Mouse (Mus musculus): ENCODE results near the gene Ccdc117. TPM values are rescaled to one million over a fixed set of nuclear protein-coding genes. Genes with fewer than 3 reads are reported as not detected.
"Not testable (repeated sequence)": the region's sequence is repeated elsewhere in the genome, so short reads cannot be mapped to it uniquely, and the experiment has no call there.

Ccdc117 gene
- total and polyA plus RNA-seq, 2 experiments from 2014 or later: 7.3 to 9.7 TPM

DNA sequence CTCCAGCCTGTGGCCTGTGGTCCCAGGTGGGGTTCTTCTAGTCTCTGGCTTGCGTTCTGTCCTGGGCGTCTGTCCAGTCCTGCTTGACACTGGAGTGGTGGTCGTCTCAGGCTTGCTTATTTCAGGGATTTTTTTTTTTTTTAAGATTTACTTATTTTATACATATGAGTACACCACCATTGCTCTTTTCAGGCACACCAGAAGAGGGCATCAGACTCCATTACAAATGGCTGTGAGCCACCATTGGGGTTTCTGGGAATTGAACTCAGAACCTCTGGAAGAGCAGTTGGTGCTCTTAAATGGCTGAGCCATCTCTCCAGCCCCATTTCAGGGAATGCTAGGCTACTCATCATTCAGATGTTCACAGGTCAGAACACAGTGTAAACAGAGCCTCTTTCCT, 18.3 kb upstream of the Ccdc117 start:
- H3K27me3 ChIP-seq (ENCODE audit: control insufficient read depth, insufficient read depth, low read length): no peaks in the 10 kb centered on the region
- no peaks in the 10 kb centered on the region for H3K4me1 ChIP-seq (ENCODE audit: control insufficient read depth, insufficient read depth)
- no peak overlapping the region for H3K4me2 ChIP-seq (ENCODE audit: low read depth, low read length)
- DNase-seq (ENCODE audit: low spot score): no peak
- no peak overlapping the region for H3K4me3 ChIP-seq (ENCODE audit: low read depth, low read length)
- H3K9me3 ChIP-seq (replicated peaks; ENCODE audit: control insufficient read depth, low read length): no peaks in the 10 kb centered on the region
- H3K27ac ChIP-seq (ENCODE audit: low read depth): no peak overlapping the region
- H3K36me3 ChIP-seq (replicated peaks; ENCODE audit: control insufficient read depth, insufficient read depth, low read length): no peaks in the 10 kb centered on the region
- ATAC-seq (ENCODE audit: insufficient read depth, low read depth): no peak
- no peak for TF ChIP-seq EP300 (IDR thresholded peaks at IDR 0.05; ENCODE audit: low read depth)
- TF ChIP-seq CTCF (IDR thresholded peaks at IDR 0.05; ENCODE audit: low read depth): no peak
- 55% methylated on average over 3 of the region's 3 CpGs for WGBS
- no peak overlapping the region for H3K9ac ChIP-seq (replicated peaks; ENCODE audit: low read depth, low read length)

DNA sequence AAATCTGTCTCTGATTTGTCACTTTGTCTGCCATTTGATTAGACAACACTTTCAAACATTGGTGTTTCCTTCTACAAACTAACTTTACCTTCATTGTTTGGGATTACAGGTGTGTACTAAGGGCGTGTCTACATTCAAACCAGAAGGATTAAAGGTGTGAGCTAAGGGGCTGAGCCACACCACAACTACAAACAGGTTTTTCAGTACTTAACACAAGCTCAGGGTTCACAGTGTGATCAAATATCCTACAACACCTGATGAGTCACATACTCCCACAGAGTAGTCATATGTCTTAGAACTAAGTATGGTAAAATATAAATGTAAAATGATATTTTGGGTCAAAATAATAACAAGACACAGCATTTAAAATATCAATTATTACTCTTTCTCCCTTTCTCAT, 9.9 kb upstream of the Ccdc117 start:
- DNase-seq (ENCODE audit: low spot score) (no peak), ATAC-seq (ENCODE audit: insufficient read depth, low read depth) (no peak)
- H3K27ac ChIP-seq (ENCODE audit: low read depth): no peak overlapping the region
- WGBS: 62% methylated on average over 1 of the region's 1 CpGs
- TF ChIP-seq EP300 (IDR thresholded peaks at IDR 0.05; ENCODE audit: low read depth): no peak
- TF ChIP-seq CTCF (IDR thresholded peaks at IDR 0.05; ENCODE audit: low read depth): no peak
- H3K9me3 ChIP-seq (replicated peaks; ENCODE audit: control insufficient read depth, low read length): 0 out of 2 replicates have a peak, but pooled peaks cover 4% of the 10 kb centered on the region
- no peak overlapping the region for H3K9ac ChIP-seq (replicated peaks; ENCODE audit: low read depth, low read length)
- no peak overlapping the region for H3K4me2 ChIP-seq (ENCODE audit: low read depth, low read length)
- H3K4me1 ChIP-seq (ENCODE audit: control insufficient read depth, insufficient read depth): no peaks in the 10 kb centered on the region
- no peaks in the 10 kb centered on the region for H3K27me3 ChIP-seq (ENCODE audit: control insufficient read depth, insufficient read depth, low read length)
- no peaks in the 10 kb centered on the region for H3K36me3 ChIP-seq (replicated peaks; ENCODE audit: control insufficient read depth, insufficient read depth, low read length)
- no peak overlapping the region for H3K4me3 ChIP-seq (ENCODE audit: low read depth, low read length)

DNA sequence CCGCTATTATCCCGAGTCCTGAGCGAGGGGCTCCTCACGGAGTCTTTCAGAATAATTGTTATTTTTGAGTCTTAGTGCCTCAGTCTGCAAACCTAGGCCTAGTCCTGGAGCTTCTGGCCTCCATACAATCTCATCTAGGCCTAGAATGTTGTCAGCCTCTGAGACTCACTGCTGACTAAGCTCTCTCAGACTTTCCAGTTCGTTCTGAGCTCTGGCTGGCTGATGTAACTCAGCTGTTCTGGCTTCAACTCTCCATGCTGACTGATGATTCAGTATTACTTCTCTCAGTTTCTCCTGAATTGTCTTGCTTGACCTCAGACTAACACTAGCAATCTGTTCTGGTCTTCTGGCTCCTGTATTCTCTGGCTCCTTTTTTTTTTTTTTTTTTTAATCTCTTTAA, 9.4 kb upstream of the Ccdc117 start:
- Histone ChIP-seq H3K4me2 (ENCODE audit: low read depth, low read length) (no peak overlapping the region), H3K4me3 (ENCODE audit: low read depth, low read length) (no peak overlapping the region), H3K27ac (ENCODE audit: low read depth) (no peak overlapping the region), H3K9me3 (replicated peaks; ENCODE audit: control insufficient read depth, low read length) (0 out of 2 replicates have a peak, but pooled peaks cover 4% of the 10 kb centered on the region), H3K9ac (replicated peaks; ENCODE audit: low read depth, low read length) (no peak overlapping the region), H3K4me1 (ENCODE audit: control insufficient read depth, insufficient read depth) (no peaks in the 10 kb centered on the region), H3K36me3 (replicated peaks; ENCODE audit: control insufficient read depth, insufficient read depth, low read length) (no peaks in the 10 kb centered on the region), H3K27me3 (ENCODE audit: control insufficient read depth, insufficient read depth, low read length) (no peaks in the 10 kb centered on the region)
- DNase-seq (ENCODE audit: low spot score) (no peak), ATAC-seq (ENCODE audit: insufficient read depth, low read depth) (no peak)
- TF ChIP-seq CTCF (IDR thresholded peaks at IDR 0.05; ENCODE audit: low read depth): no peak
- WGBS: 88% methylated on average over 5 of the region's 5 CpGs

DNA sequence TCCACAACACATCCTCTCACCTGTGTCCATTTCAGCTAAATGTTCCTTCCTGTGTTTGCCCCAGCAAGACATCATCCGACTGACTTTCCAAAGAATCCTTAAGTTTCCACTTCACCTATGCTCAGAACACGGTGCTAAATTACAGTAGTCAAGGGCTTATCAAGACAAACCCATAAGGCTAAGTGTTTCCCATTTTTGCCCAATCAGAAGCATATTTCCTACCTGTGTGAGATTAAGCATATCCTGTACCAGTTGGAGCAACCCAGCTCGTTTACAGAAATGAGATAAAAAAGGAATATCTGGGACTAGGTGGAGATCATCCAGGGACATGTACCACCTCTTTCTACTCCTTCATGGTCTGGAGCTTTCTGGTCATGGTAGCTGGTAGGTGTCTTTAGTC, 4.7 kb upstream of the Ccdc117 start:
- Histone ChIP-seq H3K9ac (replicated peaks; ENCODE audit: low read depth, low read length) (no peak overlapping the region), H3K27ac (ENCODE audit: low read depth) (no peak overlapping the region), H3K36me3 (replicated peaks; ENCODE audit: control insufficient read depth, insufficient read depth, low read length) (no peaks in the 10 kb centered on the region), H3K4me3 (ENCODE audit: low read depth, low read length) (no peak overlapping the region), H3K4me1 (ENCODE audit: control insufficient read depth, insufficient read depth) (0 out of 2 replicates have a peak, but pooled peaks cover 4% of the 10 kb centered on the region), H3K4me2 (ENCODE audit: low read depth, low read length) (no peak overlapping the region), H3K9me3 (replicated peaks; ENCODE audit: control insufficient read depth, low read length) (0 out of 2 replicates have a peak, but pooled peaks cover 4% of the 10 kb centered on the region), H3K27me3 (ENCODE audit: control insufficient read depth, insufficient read depth, low read length) (no peaks in the 10 kb centered on the region)
- ATAC-seq (ENCODE audit: insufficient read depth, low read depth) (no peak), DNase-seq (ENCODE audit: low spot score) (no peak)
- TF ChIP-seq EP300 (IDR thresholded peaks at IDR 0.05; ENCODE audit: low read depth): no peak
- TF ChIP-seq CTCF (IDR thresholded peaks at IDR 0.05; ENCODE audit: low read depth): no peak
- WGBS: 68% methylated on average over 3 of the region's 3 CpGs

DNA sequence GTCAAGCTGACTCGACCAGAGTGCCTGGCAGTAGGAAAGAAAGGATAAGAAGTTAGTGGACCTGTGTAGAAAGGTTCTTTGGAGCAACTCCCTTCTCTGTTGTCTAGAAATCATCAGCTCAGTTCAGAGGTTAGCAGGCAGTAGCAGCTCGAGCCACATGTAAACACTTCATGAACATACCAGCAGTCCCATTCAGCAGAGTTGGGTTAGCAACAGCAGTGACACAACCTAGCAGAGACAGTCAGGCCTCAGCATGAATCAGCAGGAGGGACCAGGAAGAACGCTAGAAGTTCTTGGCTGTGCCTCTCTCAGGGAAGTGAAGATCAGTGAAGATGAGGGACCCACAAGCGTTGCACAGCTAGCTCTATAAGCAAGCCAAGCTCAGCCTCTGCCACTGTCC, 3.5 kb upstream of the Ccdc117 start:
- Histone ChIP-seq H3K27ac (ENCODE audit: low read depth) (0 out of 2 replicates have a peak overlapping the region, but pooled peaks have one; percentile 43), H3K9me3 (replicated peaks; ENCODE audit: control insufficient read depth, low read length) (0 out of 2 replicates have a peak, but pooled peaks cover 4% of the 10 kb centered on the region), H3K27me3 (ENCODE audit: control insufficient read depth, insufficient read depth, low read length) (no peaks in the 10 kb centered on the region), H3K36me3 (replicated peaks; ENCODE audit: control insufficient read depth, insufficient read depth, low read length) (no peaks in the 10 kb centered on the region), H3K4me3 (ENCODE audit: low read depth, low read length) (no peak overlapping the region), H3K9ac (replicated peaks; ENCODE audit: low read depth, low read length) (no peak overlapping the region), H3K4me2 (ENCODE audit: low read depth, low read length) (no peak overlapping the region), H3K4me1 (ENCODE audit: control insufficient read depth, insufficient read depth) (peaks cover 4% of the 10 kb centered on the region; the same call in 1 of the 2 replicates)
- ATAC-seq (ENCODE audit: insufficient read depth, low read depth) (no peak), DNase-seq (ENCODE audit: low spot score) (no peak)
- WGBS: 68% methylated on average over 4 of the region's 4 CpGs
- no peak for TF ChIP-seq CTCF (IDR thresholded peaks at IDR 0.05; ENCODE audit: low read depth)
- no peak for TF ChIP-seq EP300 (IDR thresholded peaks at IDR 0.05; ENCODE audit: low read depth)

DNA sequence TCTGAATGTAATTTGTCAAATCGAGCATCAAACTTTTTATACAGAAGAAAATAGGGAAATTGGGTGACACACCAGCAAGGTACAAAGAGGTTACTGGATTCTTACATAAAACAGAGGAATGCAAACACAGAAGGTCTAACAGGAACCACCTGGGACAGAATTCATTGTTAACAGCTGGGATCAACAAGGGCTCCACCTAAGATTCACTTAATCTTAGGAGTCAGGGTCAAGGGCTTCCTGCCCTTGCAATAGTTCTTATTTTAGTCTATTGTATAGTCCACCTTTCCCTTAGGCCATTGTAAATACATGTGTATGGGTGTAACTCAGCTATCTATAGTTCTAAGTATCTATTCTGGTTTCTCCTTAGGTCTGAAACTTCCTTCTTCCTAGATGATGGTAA, 2.7 kb upstream of the Ccdc117 start:
- not testable (repeated sequence) for DNase-seq (ENCODE audit: low spot score); H3K27me3 ChIP-seq (ENCODE audit: control insufficient read depth, insufficient read depth, low read length); H3K9me3 ChIP-seq (replicated peaks; ENCODE audit: control insufficient read depth, low read length); H3K4me1 ChIP-seq (ENCODE audit: control insufficient read depth, insufficient read depth); H3K27ac ChIP-seq (ENCODE audit: low read depth); ATAC-seq (ENCODE audit: insufficient read depth, low read depth); H3K36me3 ChIP-seq (replicated peaks; ENCODE audit: control insufficient read depth, insufficient read depth, low read length); H3K4me2 ChIP-seq (ENCODE audit: low read depth, low read length); H3K9ac ChIP-seq (replicated peaks; ENCODE audit: low read depth, low read length); H3K4me3 ChIP-seq (ENCODE audit: low read depth, low read length)
- WGBS: 77% methylated on average over 1 of the region's 1 CpGs

Data from heart, postnatal 0 days (tissue).